Mouse (Mus musculus) midbrain, embryonic 16.5 days (tissue): Measurements from ENCODE around the gene Slc43a2. TPM values are rescaled to one million over a fixed set of nuclear protein-coding genes. Genes with fewer than 3 reads are reported as not detected.

Experiments used
- ATAC-seq: fragments of 200-750 bp; cut with Nextera tagmentation; 2 replicates; pipeline ENCODE4 v1.8.0; 2017; ENCODE audit warnings: moderate TSS enrichment
- H3K27ac ChIP-seq: fragments of 300-500 bp; sonication (generic); 2 replicates; pipeline ENCODE4 v1.5.1; 2014; ENCODE audit warnings: mild to moderate bottlenecking, low read length, mixed read lengths
- H3K27me3 ChIP-seq: fragments of 300-500 bp; sonication (generic); 2 replicates; pipeline ENCODE4 v1.6.1; 2014; ENCODE audit warnings: low read depth, low read length, mixed read lengths; ENCODE audit not compliant: control insufficient read depth, insufficient read depth
- H3K36me3 ChIP-seq: fragments of 300-500 bp; sonication (generic); 2 replicates; pipeline ENCODE4 v1.6.1; 2014; ENCODE audit warnings: mild to moderate bottlenecking, low read length, moderate library complexity, mixed read lengths; ENCODE audit not compliant: control insufficient read depth, insufficient read depth
- H3K4me1 ChIP-seq: fragments of 300-500 bp; sonication (generic); 2 replicates; pipeline ENCODE4 v1.6.1; 2014; ENCODE audit warnings: mild to moderate bottlenecking, low read length, mixed read lengths; ENCODE audit not compliant: control insufficient read depth, insufficient read depth
- H3K4me2 ChIP-seq: fragments of 300-500 bp; sonication (generic); 2 replicates; pipeline ENCODE4 v1.6.1; 2014; ENCODE audit warnings: mild to moderate bottlenecking, low read length, mixed read lengths
- H3K4me3 ChIP-seq: fragments of 300-500 bp; sonication (generic); 2 replicates; pipeline ENCODE4 v1.5.1; 2014; ENCODE audit warnings: low read depth, mild to moderate bottlenecking, low read length, moderate library complexity, mixed read lengths
- H3K9ac ChIP-seq: fragments of 300-500 bp; sonication (generic); 2 replicates; pipeline ENCODE4 v1.6.1; 2014; ENCODE audit warnings: low read depth, low read length, mixed read lengths
- H3K9me3 ChIP-seq: fragments of 300-500 bp; sonication (generic); replicated peaks from 2 replicates; pipeline ENCODE4 v1.6.1; 2014; ENCODE audit warnings: mild to moderate bottlenecking, low read length, mixed read lengths; ENCODE audit not compliant: control insufficient read depth, poor library complexity, severe bottlenecking
- WGBS: fragments of 180-500 bp; shearing (Covaris S2); extraction: QIAGEN DNeasy Blood & Tissue Kit; methylation state at CpG from one replicate; pipeline ENCODE4 v1.1.7; 2014; 5-methylcytosine and 5-hydroxymethylcytosine counted together
- polyA plus RNA-seq: library from polyadenylated mRNA; unstranded; fragments of >200 nt; fragmentation: Nextera tagmentation; extraction: Ambion mirVana; gene quantifications from 2 replicates; pipeline ENCODE4 v1.2.1, GENCODE M21; 2015

The Slc43a2 gene
- polyA plus RNA-seq, 1 experiment from 2014 or later, result 19.4 TPM

DNA sequence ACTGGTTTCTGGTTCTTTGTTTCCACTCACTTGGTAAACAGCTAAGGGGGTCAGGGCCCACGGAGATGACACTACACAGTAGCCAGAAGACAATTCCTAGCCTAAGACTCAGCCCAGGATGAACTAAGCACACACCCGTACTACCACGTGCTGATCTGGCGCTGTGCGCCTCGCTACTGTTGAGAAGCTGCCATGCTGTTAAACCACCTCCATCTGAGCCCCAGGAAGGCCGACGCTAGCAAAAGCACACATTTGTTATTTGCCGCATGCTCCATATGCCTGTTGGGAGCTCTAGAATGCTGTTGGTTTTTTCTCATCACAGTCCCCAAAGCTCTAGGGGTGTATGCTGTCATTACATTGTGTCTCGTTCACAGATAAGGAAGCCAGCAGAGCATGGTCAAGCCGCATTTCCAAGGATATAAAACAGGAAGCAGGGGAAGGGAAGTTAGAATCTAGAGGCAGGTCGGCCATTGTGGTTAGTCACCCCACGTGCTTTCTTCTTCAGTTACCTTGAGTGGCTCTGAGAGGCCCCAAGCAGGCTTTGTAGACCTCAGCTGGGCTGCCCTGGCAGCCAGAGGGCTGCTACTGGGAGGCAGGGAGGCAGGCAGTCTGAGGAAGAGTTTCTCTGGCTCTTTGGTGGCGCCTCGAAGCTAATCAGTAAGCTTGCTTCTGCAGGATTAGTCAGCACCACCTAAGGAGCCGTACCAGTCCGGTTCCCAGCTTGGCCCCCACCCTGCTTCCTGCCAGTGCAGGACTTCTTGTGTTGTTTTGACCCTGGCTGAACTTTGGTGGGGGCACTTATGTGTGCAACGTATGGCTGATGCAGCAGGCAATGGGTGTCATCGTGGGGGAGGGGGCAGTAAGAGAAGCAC is 9.5 kb downstream of the Slc43a2 start:
- H3K4me2 ChIP-seq, result no peak overlapping the region
- H3K9ac ChIP-seq, result no peak overlapping the region
- H3K27ac ChIP-seq, result no peak overlapping the region
- H3K9me3 ChIP-seq, result no peaks in the 10 kb centered on the region
- peaks cover 6% of the 10 kb centered on the region; the same call in 1 of the 2 replicates for H3K36me3 ChIP-seq
- no peaks in the 10 kb centered on the region for H3K27me3 ChIP-seq
- no peak for ATAC-seq
- H3K4me3 ChIP-seq, result no peak overlapping the region
- WGBS, result 68% methylated on average over 19 of the region's 19 CpGs
- no peaks in the 10 kb centered on the region; the same call in 1 of the 2 replicates for H3K4me1 ChIP-seq

DNA sequence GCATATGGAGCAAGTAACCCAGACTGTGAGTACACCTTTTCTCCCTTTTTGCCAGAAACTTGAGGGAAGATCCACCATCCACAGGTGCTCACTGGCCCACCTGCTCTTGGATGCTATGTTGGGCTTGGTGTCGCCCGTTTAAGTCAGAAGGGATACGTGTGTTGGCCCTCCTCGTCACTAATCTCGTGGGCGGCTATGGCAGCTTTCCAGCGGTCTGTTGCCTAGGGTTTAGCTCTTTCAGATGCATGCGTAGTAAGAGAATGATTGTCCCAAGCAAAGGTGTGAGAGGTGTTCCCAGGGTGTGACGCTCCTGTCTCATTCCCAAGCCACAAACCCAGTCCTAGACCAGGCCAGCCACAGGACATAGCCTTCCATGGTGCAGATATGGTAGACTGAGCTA is 13.2 kb downstream of the Slc43a2 start:
- Histone ChIP-seq H3K27ac (no peak overlapping the region), H3K27me3 (no peaks in the 10 kb centered on the region), H3K9ac (no peak overlapping the region), H3K36me3 (peaks cover 15% of the 10 kb centered on the region; the same call in 1 of the 2 replicates), H3K4me1 (no peaks in the 10 kb centered on the region; the same call in none of the 2 replicates), H3K4me2 (no peak overlapping the region), H3K4me3 (no peak overlapping the region), H3K9me3 (no peaks in the 10 kb centered on the region)
- 84% methylated on average over 9 of the region's 9 CpGs for WGBS
- ATAC-seq, result no peak

DNA sequence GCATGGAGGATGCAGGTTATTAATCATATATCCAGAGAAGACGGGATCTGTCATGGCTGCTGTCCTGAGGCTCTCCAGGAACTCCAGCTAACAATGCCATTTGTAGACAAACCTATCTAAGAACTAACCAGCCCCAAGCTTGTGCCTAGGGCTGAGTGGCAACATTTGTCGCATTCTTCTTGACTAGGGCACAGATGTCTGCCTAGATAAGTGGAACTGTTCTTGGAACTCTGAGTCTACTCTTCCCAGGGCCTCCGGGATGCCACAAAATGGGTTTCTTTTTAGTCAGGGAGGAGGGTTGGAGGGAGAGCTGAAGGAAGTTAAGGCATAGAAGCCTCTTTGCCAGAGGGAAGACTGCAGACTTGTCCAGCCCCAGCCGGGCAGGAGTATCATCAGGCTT is 14.6 kb downstream of the Slc43a2 start:
- Histone ChIP-seq H3K27ac (no peak overlapping the region), H3K27me3 (no peaks in the 10 kb centered on the region), H3K9me3 (no peaks in the 10 kb centered on the region), H3K4me2 (no peak overlapping the region), H3K36me3 (peaks cover 18% of the 10 kb centered on the region), H3K4me3 (no peak overlapping the region), H3K4me1 (peaks cover 2% of the 10 kb centered on the region; the same call in 1 of the 2 replicates), H3K9ac (no peak overlapping the region)
- ATAC-seq, result no peak
- 82% methylated on average over 4 of the region's 4 CpGs for WGBS

DNA sequence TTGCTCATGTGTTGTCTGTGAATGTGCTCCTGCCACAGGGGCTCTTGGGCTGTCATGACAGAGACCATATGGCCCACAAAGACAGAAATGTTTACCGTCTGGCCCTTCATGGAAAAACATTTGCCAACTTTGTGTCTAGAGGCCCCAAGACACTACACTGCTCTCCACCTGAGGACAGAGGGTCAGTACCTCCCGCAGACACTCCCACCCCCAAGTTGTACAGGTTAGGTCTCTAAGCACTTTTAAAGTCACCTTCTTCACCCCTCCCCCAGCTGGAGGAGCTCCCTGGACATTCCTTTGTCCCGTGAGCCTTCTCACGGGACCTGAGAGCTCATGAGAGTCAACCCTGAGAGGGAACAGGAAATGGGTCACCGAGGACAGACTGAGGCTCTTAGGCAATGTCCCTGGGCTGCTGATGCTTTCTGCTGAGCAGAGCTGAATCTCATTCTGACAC is 18.2 kb downstream of the Slc43a2 start:
- Histone ChIP-seq H3K27ac (no peak overlapping the region), H3K27me3 (no peaks in the 10 kb centered on the region), H3K36me3 (peaks cover 18% of the 10 kb centered on the region), H3K4me3 (no peak overlapping the region), H3K9me3 (no peaks in the 10 kb centered on the region), H3K9ac (no peak overlapping the region), H3K4me2 (no peak overlapping the region), H3K4me1 (peaks cover 6% of the 10 kb centered on the region; the same call in 1 of the 2 replicates)
- ATAC-seq, result no peak
- 67% methylated on average over 5 of the region's 5 CpGs for WGBS

DNA sequence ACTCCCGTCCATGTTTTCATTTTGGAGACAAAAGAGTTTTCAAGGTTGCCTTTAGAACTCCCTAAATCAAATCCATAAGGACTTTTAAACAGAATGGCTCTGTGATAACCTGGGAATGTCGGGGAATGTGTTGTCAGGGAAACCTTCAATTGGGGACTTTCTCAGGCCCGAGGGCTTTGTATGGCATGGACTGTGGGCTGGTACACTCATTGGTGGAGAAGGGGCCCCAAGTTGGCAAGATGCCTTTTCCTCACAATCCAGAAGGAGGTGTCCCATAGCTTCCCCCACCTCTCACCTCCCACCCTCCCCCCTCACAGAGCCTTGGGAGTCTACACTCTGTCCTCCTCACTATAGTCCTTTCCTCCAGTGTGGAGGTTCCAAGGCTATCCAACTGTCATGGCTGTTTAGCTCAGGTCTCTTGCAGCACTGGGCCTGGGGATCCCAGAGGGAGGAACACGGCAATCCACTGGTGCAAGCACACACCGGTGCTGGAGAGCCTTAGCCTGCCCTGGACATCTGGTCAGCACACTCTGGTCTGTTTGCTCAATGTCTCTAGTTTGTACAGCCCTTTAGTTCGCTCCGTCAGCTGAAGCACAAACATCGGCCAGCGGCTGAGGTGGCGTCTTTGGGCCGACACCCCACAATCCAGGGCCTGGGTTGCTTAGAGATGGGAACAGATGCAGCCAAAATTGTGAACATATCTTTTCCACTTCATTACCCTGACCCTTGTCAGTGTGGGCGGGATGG is 18.9 kb downstream of the Slc43a2 start:
- H3K9me3 ChIP-seq, result no peaks in the 10 kb centered on the region
- WGBS, result 63% methylated on average over 12 of the region's 12 CpGs
- H3K4me1 ChIP-seq, result peaks cover 6% of the 10 kb centered on the region; the same call in 1 of the 2 replicates
- no peak overlapping the region for H3K4me2 ChIP-seq
- ATAC-seq, result no peak
- no peak overlapping the region for H3K27ac ChIP-seq
- H3K9ac ChIP-seq, result no peak overlapping the region
- no peak overlapping the region for H3K4me3 ChIP-seq
- peaks cover 15% of the 10 kb centered on the region for H3K36me3 ChIP-seq
- H3K27me3 ChIP-seq, result no peaks in the 10 kb centered on the region

DNA sequence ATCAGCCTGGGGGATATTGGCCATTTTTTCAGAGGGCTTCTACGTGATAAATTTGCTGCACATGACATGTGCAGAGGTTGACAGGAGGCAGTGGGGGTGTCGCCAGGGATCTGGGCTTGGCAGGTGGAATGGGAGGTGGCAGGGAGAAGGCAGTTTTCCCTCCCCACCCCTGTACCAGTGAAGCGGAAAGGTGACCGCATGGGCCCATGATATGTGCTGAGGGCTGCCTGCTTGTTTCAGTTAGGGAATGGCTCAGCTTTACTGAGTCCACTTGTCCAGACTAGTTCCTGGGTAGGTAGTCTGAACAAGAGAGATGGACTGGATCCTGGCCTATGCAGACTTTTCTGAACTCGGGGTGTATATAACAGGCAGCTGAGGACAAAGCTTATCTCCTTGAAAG is 19.8 kb downstream of the Slc43a2 start:
- H3K4me1 ChIP-seq, result peaks cover 6% of the 10 kb centered on the region; the same call in 1 of the 2 replicates
- H3K27ac ChIP-seq, result no peak overlapping the region
- H3K4me2 ChIP-seq, result no peak overlapping the region
- ATAC-seq, result no peak
- H3K27me3 ChIP-seq, result no peaks in the 10 kb centered on the region
- no peak overlapping the region for H3K4me3 ChIP-seq
- no peaks in the 10 kb centered on the region for H3K9me3 ChIP-seq
- no peak overlapping the region for H3K9ac ChIP-seq
- WGBS, result 89% methylated on average over 5 of the region's 5 CpGs
- peaks cover 9% of the 10 kb centered on the region; the same call in 1 of the 2 replicates for H3K36me3 ChIP-seq

DNA sequence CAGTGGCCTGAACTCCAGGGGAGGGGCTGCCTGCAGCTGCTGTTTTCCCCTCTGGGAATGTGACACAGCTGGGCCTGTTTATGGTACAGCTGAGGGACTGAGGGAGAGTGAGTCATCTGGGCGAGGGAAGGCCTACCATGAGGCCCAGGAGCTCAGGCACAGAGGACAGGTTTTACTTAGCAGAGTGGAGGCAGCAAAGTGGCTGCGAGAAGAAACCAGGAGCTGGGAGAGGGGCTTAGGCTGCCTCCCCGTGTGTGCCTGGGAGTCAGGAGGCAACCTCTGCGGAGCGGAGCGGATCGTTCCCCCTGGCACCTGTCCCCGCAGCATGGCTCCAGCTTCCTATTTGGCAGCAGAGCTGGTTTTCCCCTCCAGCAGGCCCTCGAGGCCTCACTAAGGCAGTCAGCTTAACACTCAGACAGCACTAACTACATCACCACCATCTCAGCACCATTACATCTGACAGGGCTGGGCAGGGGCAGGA is 20.5 kb downstream of the Slc43a2 start:
- no peak overlapping the region for H3K9ac ChIP-seq
- H3K27me3 ChIP-seq, result no peaks in the 10 kb centered on the region
- H3K27ac ChIP-seq, result 0 out of 2 replicates have a peak overlapping the region, but pooled peaks have one; percentile 4
- ATAC-seq, result no peak
- no peaks in the 10 kb centered on the region for H3K9me3 ChIP-seq
- no peak overlapping the region for H3K4me2 ChIP-seq
- no peak overlapping the region for H3K4me3 ChIP-seq
- 55% methylated on average over 9 of the region's 9 CpGs for WGBS
- peaks cover 9% of the 10 kb centered on the region; the same call in 1 of the 2 replicates for H3K36me3 ChIP-seq
- peaks cover 6% of the 10 kb centered on the region; the same call in 1 of the 2 replicates for H3K4me1 ChIP-seq

DNA sequence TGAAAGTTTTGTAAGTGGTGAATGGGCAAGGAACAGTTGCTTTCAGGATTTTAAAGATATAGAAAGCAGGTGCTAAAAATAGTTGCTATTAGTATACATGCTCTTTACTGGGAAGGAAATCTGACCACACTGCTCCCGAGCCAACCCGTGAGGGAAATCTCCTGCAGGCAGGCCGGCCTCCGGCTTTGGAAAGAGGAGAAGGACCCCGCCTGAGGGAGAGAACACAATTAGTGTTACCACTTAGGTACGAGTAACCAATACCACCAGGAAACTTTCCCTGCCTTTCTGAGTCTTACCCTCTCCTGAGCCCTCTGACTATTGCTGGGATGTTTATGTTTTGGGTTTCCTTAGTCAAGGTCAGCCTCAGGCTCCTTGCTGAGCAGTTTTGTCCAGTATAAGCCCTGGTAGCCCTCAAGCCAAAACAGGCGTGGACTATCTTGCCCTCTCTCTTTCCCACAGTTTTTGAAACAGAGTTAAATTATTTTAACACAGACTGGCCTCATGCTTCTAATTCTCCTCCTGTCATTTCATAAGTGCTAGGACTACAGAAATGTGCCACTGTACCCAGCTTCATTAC is 21.5 kb downstream of the Slc43a2 start:
- peaks cover 6% of the 10 kb centered on the region; the same call in 1 of the 2 replicates for H3K4me1 ChIP-seq
- no peak for ATAC-seq
- H3K4me2 ChIP-seq, result no peak overlapping the region
- H3K9me3 ChIP-seq, result no peaks in the 10 kb centered on the region
- 0 out of 2 replicates have a peak overlapping the region, but pooled peaks have one; percentile 4 for H3K27ac ChIP-seq
- H3K9ac ChIP-seq, result no peak overlapping the region
- peaks cover 9% of the 10 kb centered on the region for H3K36me3 ChIP-seq
- no peak overlapping the region for H3K4me3 ChIP-seq
- 65% methylated on average over 7 of the region's 7 CpGs for WGBS
- no peaks in the 10 kb centered on the region for H3K27me3 ChIP-seq
